Mouse (Mus musculus) left cerebral cortex, postnatal 25 days (tissue): ENCODE results near the gene Erich6b. TPM values are rescaled to one million over a fixed set of nuclear protein-coding genes. Genes with fewer than 3 reads are reported as not detected.

Source experiments
- DNase-seq, 2 experiments: peaks; one replicate each; pipeline ENCODE4 v3.0.0; 2022; ENCODE audit warnings: low spot score in 2 of 2, mixed read lengths in 1 of 2
- intact Hi-C: fragments of 180-260 bp; cut with DNase I; formaldehyde crosslinking; loops from one replicate; pipeline ENCODE4 v1.15.1; 2025
- total RNA-seq, 2 experiments: library from RNA; stranded (reverse); gene quantifications; 2 replicates each; pipeline ENCODE4 v1.2.3; 2021

Gene Erich6b
- total RNA-seq, 2 experiments from 2014 or later, result not detected

GRCm38 (mm10) chr14:75696096-75696495 lies 54.0 kb downstream of the Erich6b start:
- no peak for DNase-seq
- intact Hi-C loops, result no loop called here

DNA sequence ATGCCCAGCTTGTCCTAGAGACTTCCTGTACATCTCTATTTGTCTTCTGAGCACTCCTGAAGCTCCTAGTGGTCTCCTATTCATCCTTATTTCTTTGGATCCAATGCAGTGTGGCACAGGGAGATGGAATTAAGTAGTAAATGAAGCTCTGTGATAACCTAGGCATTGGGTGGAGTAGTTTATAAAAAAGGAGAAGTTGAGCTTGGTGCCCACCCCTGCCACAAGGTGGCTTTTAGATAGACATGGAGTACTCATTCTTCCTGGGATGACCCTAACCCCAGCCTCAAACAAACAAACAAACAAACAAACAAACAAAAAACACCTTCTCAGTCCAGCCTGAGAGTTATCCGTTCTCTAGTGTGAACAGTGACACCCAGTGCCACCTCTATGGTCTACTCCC lies 55.9 kb downstream of the Erich6b start:
- intact Hi-C loops, result no loop called here
- DNase-seq, result no peak

GRCm38 (mm10) chr14:75706647-75707046 lies 64.6 kb downstream of the Erich6b start:
- DNase-seq, result no peak
- intact Hi-C loops, result no loop called here

- DNase-seq, result no peak
- intact Hi-C loops, result no loop called here
These were observed 65.7 kb downstream of the Erich6b start for GRCm38 (mm10) chr14:75707771-75708170.

- intact Hi-C loops, result no loop called here
- DNase-seq, result no peak
These were observed 66.9 kb downstream of the Erich6b start for GRCm38 (mm10) chr14:75708986-75709385.

DNA sequence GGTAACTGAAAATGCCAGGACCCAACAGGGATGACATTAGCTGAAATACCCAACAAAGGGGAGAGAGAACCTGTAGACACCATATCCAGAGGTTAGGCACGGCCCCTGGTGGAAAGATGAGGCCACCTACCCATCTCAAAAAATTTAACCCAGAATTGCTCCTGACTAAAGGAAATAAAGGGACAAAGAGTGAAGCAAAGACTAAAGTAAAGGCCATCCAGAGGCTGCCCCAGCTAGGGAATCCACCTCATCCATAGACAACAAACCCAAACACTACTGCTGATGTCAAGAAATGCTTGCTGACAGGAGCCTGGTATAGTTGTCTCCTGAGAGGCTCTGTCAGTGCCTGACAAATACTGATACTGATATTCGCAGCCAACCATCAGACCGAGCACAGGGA lies 69.7 kb downstream of the Erich6b start:
- intact Hi-C loops, result loop anchor here (5.0 kb wide), 1 partner anchor 254 kb away; the partner anchor contains the start of gene Siah3
- DNase-seq, result no peak

GRCm38 (mm10) chr14:75712687-75713086 lies 70.6 kb downstream of the Erich6b start:
- intact Hi-C loops, result loop anchor here (5.0 kb wide), 1 partner anchor 255 kb away; the partner anchor contains the start of gene Siah3
- DNase-seq, result peak in 1 of 2 experiments; percentile 63

DNA sequence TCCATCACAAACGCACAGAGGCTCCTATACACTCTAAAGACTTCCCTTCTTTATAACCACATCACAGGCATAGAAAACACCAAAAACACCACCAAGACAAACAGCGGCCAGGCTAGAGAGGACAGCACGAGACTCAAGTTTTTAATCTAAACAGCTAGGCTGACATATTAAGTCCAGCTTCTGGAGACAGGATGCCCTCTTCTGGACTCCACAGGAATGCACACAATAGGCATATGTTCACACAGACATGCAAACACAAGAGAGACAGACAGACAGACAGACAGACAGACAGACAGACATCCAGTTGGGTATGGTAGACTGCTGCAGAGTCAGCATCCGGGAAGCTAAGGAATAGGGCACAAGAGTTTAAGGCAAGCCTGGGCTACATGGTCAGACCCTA lies 71.6 kb downstream of the Erich6b start:
- intact Hi-C loops, result loop anchor here (5.0 kb wide), 1 partner anchor 256 kb away; the partner anchor contains the start of gene Siah3

GRCm38 (mm10) chr14:75716410-75716809 lies 74.4 kb downstream of the Erich6b start:
- DNase-seq, result no peak
- intact Hi-C loops, result no loop called here

More for the DNA sequence above, 71.6 kb downstream of the Erich6b start:
- DNase-seq, result no peak

Other genes starting within 250 kb of the Erich6b start
- gene Siah3, start 186.3 kb upstream of the Erich6b start, total RNA-seq, result 1 to 10 TPM; 7.4 to 9.6 TPM
- not detected for gene Spert, start 49.1 kb upstream of the Erich6b start, total RNA-seq
- 10 to 100 TPM; 22.2 to 24.9 TPM for gene Cog3, start 112.3 kb downstream of the Erich6b start, total RNA-seq
- 10 to 100 TPM in 1 of 2 experiments, 1 to 10 TPM in 1; 9.3 to 12.7 TPM for gene Slc25a30, start 144.8 kb downstream of the Erich6b start, total RNA-seq
- 1,000 to 10,000 TPM; 1,037 to 1,046 TPM for gene Tpt1, start 202.8 kb downstream of the Erich6b start, total RNA-seq